Mouse (Mus musculus): Measurements from ENCODE around the gene Oard1. TPM values are rescaled to one million over a fixed set of nuclear protein-coding genes. Genes with fewer than 3 reads are reported as not detected.

The Oard1 gene
- total RNA-seq, 2 experiments from 2014 or later = 7.8 to 9.5 TPM

GRCm38 (mm10) chr17:48404706-48405105, 5.1 kb upstream of the Oard1 start:
- no peak for DNase-seq (ENCODE audit: low spot score in 2 of 2)
- intact Hi-C loops (cut with DNase I) = loop anchor here (5.0 to 10.0 kb wide), 4 partner anchors 57 to 530 kb away; partner anchors contain the start of gene Trem2

GRCm38 (mm10) chr17:48407154-48407553, 2.7 kb upstream of the Oard1 start:
- intact Hi-C loops (cut with DNase I) = loop anchor here (5.0 to 10.0 kb wide), 4 partner anchors 60 to 532 kb away; partner anchors contain the start of gene Trem2
- peak in 1 of 2 experiments; percentile 73 for DNase-seq (ENCODE audit: low spot score in 2 of 2)

GRCm38 (mm10) chr17:48407910-48408525, 1.8 kb upstream of the Oard1 start:
- DNase-seq (ENCODE audit: low spot score in 2 of 2) = no peak
- intact Hi-C loops (cut with DNase I) = loop anchor here (5.0 to 10.0 kb wide), 4 partner anchors 61 to 533 kb away; partner anchors contain the start of gene Trem2

- intact Hi-C loops (cut with DNase I) = loop anchor here (1.0 to 10.0 kb wide), 5 partner anchors 35 to 534 kb away; partner anchors contain the start of gene Trem2
- DNase-seq (ENCODE audit: low spot score in 2 of 2) = peak; percentile 65 to 70
Measured at GRCm38 (mm10) chr17:48408526-48409291, 1.1 kb upstream of the Oard1 start.

- intact Hi-C loops (cut with DNase I) = no loop called here
- no peak for DNase-seq (ENCODE audit: low spot score in 2 of 2)
Measured at GRCm38 (mm10) chr17:48410299-48410785, 528 bp downstream of the Oard1 start.

GRCm38 (mm10) chr17:48411241-48411640, 1.4 kb downstream of the Oard1 start:
- intact Hi-C loops (cut with DNase I) = no loop called here
- DNase-seq (ENCODE audit: low spot score in 2 of 2) = no peak

GRCm38 (mm10) chr17:48416011-48416410, 6.2 kb downstream of the Oard1 start:
- intact Hi-C loops (cut with DNase I) = loop anchor here (2.0 to 5.0 kb wide), 2 partner anchors 187 to 756 kb away; no protein-coding TSS in a partner anchor
- no peak for DNase-seq (ENCODE audit: low spot score in 2 of 2)

- peak; percentile 47 to 57 for DNase-seq (ENCODE audit: low spot score in 2 of 2)
- intact Hi-C loops (cut with DNase I) = loop anchor here (2.0 to 5.0 kb wide), 2 partner anchors 186 to 756 kb away; no protein-coding TSS in a partner anchor
Measured at GRCm38 (mm10) chr17:48416425-48417195, 6.8 kb downstream of the Oard1 start.

GRCm38 (mm10) chr17:48417521-48417920, 7.7 kb downstream of the Oard1 start:
- intact Hi-C loops (cut with DNase I) = loop anchor here (2.0 to 5.0 kb wide), 2 partner anchors 185 to 755 kb away; no protein-coding TSS in a partner anchor

GRCm38 (mm10) chr17:48418174-48418573, 8.4 kb downstream of the Oard1 start:
- intact Hi-C loops (cut with DNase I) = loop anchor here (5.0 kb wide), 1 partner anchor 754 kb away; no protein-coding TSS in a partner anchor
- peak in 1 of 2 experiments; percentile 27 for DNase-seq (ENCODE audit: low spot score in 2 of 2)

More at GRCm38 (mm10) chr17:48417521-48417920, 7.7 kb downstream of the Oard1 start:
- no peak for DNase-seq (ENCODE audit: low spot score in 2 of 2)

- DNase-seq (ENCODE audit: low spot score in 2 of 2) = no peak
- intact Hi-C loops (cut with DNase I) = loop anchor here (5.0 kb wide), 1 partner anchor 754 kb away; no protein-coding TSS in a partner anchor
Measured at GRCm38 (mm10) chr17:48418781-48419180, 9.0 kb downstream of the Oard1 start.

GRCm38 (mm10) chr17:48419571-48419970, 9.8 kb downstream of the Oard1 start:
- no peak for DNase-seq (ENCODE audit: low spot score in 2 of 2)
- intact Hi-C loops (cut with DNase I) = loop anchor here (5.0 kb wide), 1 partner anchor 753 kb away; no protein-coding TSS in a partner anchor

- intact Hi-C loops (cut with DNase I) = no loop called here
- no peak for DNase-seq (ENCODE audit: low spot score in 2 of 2)
Measured at GRCm38 (mm10) chr17:48424237-48424636, 14.4 kb downstream of the Oard1 start.

GRCm38 (mm10) chr17:48425823-48426612, 16.2 kb downstream of the Oard1 start:
- no peak for DNase-seq (ENCODE audit: low spot score in 2 of 2)
- intact Hi-C loops (cut with DNase I) = no loop called here

- intact Hi-C loops (cut with DNase I) = no loop called here
- no peak for DNase-seq (ENCODE audit: low spot score in 2 of 2)
Measured at GRCm38 (mm10) chr17:48426991-48427750, 17.4 kb downstream of the Oard1 start.

GRCm38 (mm10) chr17:48427852-48428530, 18.2 kb downstream of the Oard1 start:
- intact Hi-C loops (cut with DNase I) = no loop called here
- no peak for DNase-seq (ENCODE audit: low spot score in 2 of 2)

- intact Hi-C loops (cut with DNase I) = no loop called here
- DNase-seq (ENCODE audit: low spot score in 2 of 2) = no peak
Measured at GRCm38 (mm10) chr17:48430394-48430793, 20.6 kb downstream of the Oard1 start.

Data from left cerebral cortex, postnatal 25 days (tissue).